Mouse (Mus musculus): Measurements from ENCODE around the gene Tff1. TPM values are rescaled to one million over a fixed set of nuclear protein-coding genes. Genes with fewer than 3 reads are reported as not detected.

Tff1 gene
- polyA plus RNA-seq (2014; fragmentation: Illumina TruSeq; extraction: RNeasy Lipid Tissue Mini Kit (QIAGEN cat#74804); ENCODE audit: low read depth, low replicate concordance), result not detected

DNA sequence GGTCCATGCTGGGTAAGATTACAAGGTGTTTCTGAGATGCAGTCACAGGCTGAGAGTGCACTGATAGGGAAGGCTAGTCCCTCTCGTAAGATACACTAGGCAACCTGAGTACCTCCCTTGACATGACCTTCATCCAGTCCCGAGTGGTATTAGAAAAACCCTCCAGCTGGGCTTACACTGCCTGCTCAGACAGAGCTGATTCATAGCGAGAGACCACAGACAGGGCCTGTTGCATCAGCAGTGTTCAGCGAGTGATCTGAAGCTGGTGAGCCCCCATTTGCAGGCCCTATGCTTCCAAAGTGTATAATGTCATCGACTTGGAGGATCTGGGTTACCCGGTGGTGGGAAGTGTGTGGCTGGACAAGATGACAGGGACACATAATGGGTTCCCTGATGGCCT lies at the start of gene Tff1:
Gene Tff1, minus strand, starts transcription at position 151 of the 400 bp plus-strand sequence.

DNA sequence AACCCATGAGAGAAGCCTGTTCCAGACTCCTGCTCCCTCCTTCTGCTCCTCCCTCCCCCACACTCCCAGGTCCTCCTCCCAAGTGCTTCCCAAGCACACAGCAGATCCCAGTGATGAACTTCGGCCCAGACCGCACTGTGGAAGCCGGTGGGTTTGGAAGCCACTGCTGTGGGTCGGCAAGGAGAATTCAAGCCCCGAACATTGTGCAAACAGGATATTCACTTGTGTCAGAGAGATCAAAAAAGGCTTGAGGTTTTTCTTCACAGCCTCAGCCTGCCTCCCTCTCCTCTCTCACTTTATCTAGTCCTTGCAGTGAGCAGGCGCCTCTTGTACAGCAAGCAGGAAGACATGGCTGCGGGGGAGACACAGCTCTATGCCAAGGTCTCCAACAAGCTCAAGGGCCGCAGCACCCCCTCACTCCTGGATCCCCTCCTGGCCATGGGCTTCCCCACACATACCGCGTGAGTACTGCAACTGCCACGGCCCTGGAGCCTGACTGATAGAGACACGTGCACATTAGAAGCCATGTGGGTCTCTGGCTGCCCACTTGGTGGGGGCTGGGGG lies 42.8 kb upstream of the Tff1 start, which contains the start of gene Ubash3a:
Gene Ubash3a, plus strand, starts transcription at position 103 of the 564 bp plus-strand sequence.

DNA sequence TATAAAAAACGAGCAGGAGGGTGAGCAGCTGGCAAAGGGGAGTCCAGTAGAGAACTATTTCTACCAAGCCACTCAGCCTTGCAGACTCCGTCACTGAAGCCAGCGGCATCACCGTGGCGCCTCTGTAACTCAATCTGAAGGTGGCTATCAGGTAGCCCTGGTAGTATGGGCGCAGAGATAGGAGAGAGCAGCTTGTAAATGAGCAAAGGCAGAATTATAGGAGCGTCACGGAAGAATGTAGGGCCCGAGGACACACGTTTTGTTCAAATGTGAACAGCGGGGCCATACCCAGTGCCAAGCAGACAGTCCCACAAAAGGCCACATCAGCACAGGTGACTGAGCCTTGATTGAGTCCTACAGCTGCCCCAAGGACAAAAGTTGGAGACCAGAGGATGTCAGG lies 33.8 kb upstream of the Tff1 start, which contains the start of gene Tmprss3:
Gene Tmprss3, minus strand, starts transcription at position 101 of the 400 bp plus-strand sequence.

DNA sequence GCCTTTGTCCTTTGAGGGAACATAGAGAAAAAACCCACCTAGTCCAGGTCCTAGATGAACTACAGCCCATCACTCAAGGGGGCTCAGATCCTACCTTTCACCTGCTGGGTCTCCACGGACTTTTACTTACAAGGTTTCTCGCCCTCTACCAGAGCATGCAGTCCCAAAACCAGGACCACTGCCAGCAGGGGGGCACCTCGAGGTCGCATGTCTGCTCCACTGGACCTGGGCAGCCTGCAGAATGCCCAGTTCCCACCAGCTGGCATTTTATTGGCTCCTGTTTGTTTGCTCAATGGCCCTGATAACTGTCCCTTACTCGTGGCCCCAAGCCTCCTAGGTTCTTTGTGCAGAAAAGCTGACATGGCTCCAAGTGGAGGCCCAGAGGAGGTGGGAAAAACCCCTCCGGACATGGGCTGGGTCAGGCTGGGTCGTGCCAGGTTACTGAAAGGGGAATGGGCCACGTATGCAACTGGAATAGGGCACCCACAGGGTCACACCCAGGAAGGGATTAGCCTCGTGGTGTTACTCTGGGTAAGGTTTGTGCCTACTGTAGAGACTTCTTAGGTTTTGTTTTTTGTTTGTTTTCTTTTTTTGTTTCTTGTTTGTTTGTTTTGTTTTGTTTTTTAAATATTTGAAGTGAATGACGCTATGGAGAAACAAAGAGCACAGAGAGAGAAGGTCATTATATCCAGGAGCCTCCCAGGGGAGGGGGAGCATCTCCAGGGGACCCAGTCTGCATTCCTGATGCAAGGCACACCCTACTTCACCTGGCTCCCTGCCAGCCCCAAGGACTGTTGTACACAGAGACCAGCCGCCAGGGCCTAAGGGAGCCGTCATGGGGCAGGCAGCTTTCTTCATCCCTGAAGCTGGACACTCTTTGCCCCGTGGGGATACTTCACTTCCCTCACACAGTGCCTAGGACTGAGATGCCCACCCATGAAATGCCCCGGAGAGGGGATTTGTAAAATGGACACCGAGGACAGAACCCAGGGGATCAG lies 20.7 kb downstream of the Tff1 start, which contains the start of gene Tff2:
Gene Tff2, minus strand, starts transcription at position 243 of the 998 bp plus-strand sequence.

DNA sequence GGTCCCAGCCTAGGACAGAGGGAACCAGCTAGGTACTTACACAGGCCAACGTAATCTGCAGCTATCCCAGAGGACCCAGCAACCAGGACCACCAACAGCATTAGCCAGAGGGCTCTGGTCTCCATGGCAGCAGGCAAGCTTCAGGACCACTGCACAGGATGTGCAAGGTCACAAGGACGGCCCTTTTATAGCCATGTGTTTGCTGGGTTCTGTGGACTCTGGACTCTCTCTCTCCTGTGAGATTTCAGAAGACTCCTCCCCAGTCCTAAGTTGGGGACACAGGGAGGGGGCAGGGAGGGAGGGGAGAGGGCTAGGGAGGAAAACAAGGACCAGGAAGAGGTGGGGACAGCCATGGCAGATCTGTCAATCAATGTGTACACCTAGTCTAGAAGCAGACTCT lies 35.6 kb downstream of the Tff1 start, which contains the start of gene Tff3:
Gene Tff3, minus strand, starts transcription at position 195 of the 400 bp plus-strand sequence.

Other genes starting within 250 kb of the Tff1 start
- gene Umodl1, start 210.6 kb downstream of the Tff1 start, polyA plus RNA-seq (2014; fragmentation: Illumina TruSeq; extraction: RNeasy Lipid Tissue Mini Kit (QIAGEN cat#74804); ENCODE audit: low read depth, low replicate concordance), result not detected
- 3.7 TPM for gene Abcg1, start 107.6 kb downstream of the Tff1 start, polyA plus RNA-seq (2014; fragmentation: Illumina TruSeq; extraction: RNeasy Lipid Tissue Mini Kit (QIAGEN cat#74804); ENCODE audit: low read depth, low replicate concordance)
- gene Tff3, start 35.6 kb downstream of the Tff1 start, polyA plus RNA-seq (2014; fragmentation: Illumina TruSeq; extraction: RNeasy Lipid Tissue Mini Kit (QIAGEN cat#74804); ENCODE audit: low read depth, low replicate concordance), result not detected
- not detected for gene Tff2, start 21.0 kb downstream of the Tff1 start, polyA plus RNA-seq (2014; fragmentation: Illumina TruSeq; extraction: RNeasy Lipid Tissue Mini Kit (QIAGEN cat#74804); ENCODE audit: low read depth, low replicate concordance)
- not detected for gene Tmprss3, start 33.7 kb upstream of the Tff1 start, polyA plus RNA-seq (2014; fragmentation: Illumina TruSeq; extraction: RNeasy Lipid Tissue Mini Kit (QIAGEN cat#74804); ENCODE audit: low read depth, low replicate concordance)
- not detected for gene Ubash3a, start 42.6 kb upstream of the Tff1 start, polyA plus RNA-seq (2014; fragmentation: Illumina TruSeq; extraction: RNeasy Lipid Tissue Mini Kit (QIAGEN cat#74804); ENCODE audit: low read depth, low replicate concordance)
- gene Rsph1, start 112.1 kb upstream of the Tff1 start, polyA plus RNA-seq (2014; fragmentation: Illumina TruSeq; extraction: RNeasy Lipid Tissue Mini Kit (QIAGEN cat#74804); ENCODE audit: low read depth, low replicate concordance), result 1.2 TPM
- gene Slc37a1, start 121.5 kb upstream of the Tff1 start, polyA plus RNA-seq (2014; fragmentation: Illumina TruSeq; extraction: RNeasy Lipid Tissue Mini Kit (QIAGEN cat#74804); ENCODE audit: low read depth, low replicate concordance), result 0.70 TPM
- not detected for gene Pde9a, start 220.9 kb upstream of the Tff1 start, polyA plus RNA-seq (2014; fragmentation: Illumina TruSeq; extraction: RNeasy Lipid Tissue Mini Kit (QIAGEN cat#74804); ENCODE audit: low read depth, low replicate concordance)